Mouse (Mus musculus) G1E-ER4 (cell line): Measurements from ENCODE around the gene Hrnr. TPM values are rescaled to one million over a fixed set of nuclear protein-coding genes. Genes with fewer than 3 reads are reported as not detected.

Experiments
- GATA1 ChIP-seq: IDR thresholded peaks from one replicate; pipeline ENCODE4 v1.8.0; 2012; ENCODE audit warnings: low read length, inconsistent platforms
- polyA plus RNA-seq: library from polyadenylated mRNA; stranded (reverse); fragments of >175 nt; gene quantifications from 2 replicates; pipeline ENCODE4 v1.2.3, GENCODE M21; 2012

The Hrnr gene
- polyA plus RNA-seq, result not detected in 2 replicates

GRCm38 (mm10) chr3:93319449-93319848 is at the start of gene Hrnr:
Gene Hrnr (plus strand): TSS chr3:93319749.
- TF ChIP-seq GATA1, result no peak

GRCm38 (mm10) chr3:93273223-93273622 is 46.3 kb upstream of the Hrnr start, which contains the start of gene Flg:
Gene Flg (plus strand): TSS chr3:93273523.
- no peak for TF ChIP-seq GATA1

GRCm38 (mm10) chr3:93297542-93297941 is 22.0 kb upstream of the Hrnr start:
- TF ChIP-seq GATA1, result no peak

GRCm38 (mm10) chr3:93299832-93300231 is 19.7 kb upstream of the Hrnr start:
- TF ChIP-seq GATA1, result no peak

GRCm38 (mm10) chr3:93301896-93302295 is 17.7 kb upstream of the Hrnr start:
- no peak for TF ChIP-seq GATA1

- TF ChIP-seq GATA1, result no peak
Measured at GRCm38 (mm10) chr3:93306142-93306541, 13.4 kb upstream of the Hrnr start.

GRCm38 (mm10) chr3:93311371-93311770 is 8.2 kb upstream of the Hrnr start:
- TF ChIP-seq GATA1, result no peak

GRCm38 (mm10) chr3:93314388-93314787 is 5.2 kb upstream of the Hrnr start:
- TF ChIP-seq GATA1, result no peak

- TF ChIP-seq GATA1, result no peak
Measured at GRCm38 (mm10) chr3:93337749-93338148, 18.2 kb downstream of the Hrnr start.

- TF ChIP-seq GATA1, result no peak
Measured at GRCm38 (mm10) chr3:93340021-93340420, 20.5 kb downstream of the Hrnr start.

GRCm38 (mm10) chr3:93346896-93347295 is 27.3 kb downstream of the Hrnr start:
- no peak for TF ChIP-seq GATA1

- no peak for TF ChIP-seq GATA1
Measured at GRCm38 (mm10) chr3:93360045-93360444, 40.5 kb downstream of the Hrnr start.

GRCm38 (mm10) chr3:93361933-93362574 is 42.5 kb downstream of the Hrnr start:
- no peak for TF ChIP-seq GATA1

GRCm38 (mm10) chr3:93366966-93367575 is 47.5 kb downstream of the Hrnr start:
- TF ChIP-seq GATA1, result no peak

GRCm38 (mm10) chr3:93368171-93368570 is 48.6 kb downstream of the Hrnr start:
- no peak for TF ChIP-seq GATA1

GRCm38 (mm10) chr3:93373416-93373815 is 53.9 kb downstream of the Hrnr start:
- no peak for TF ChIP-seq GATA1

GRCm38 (mm10) chr3:93375196-93375595 is 55.6 kb downstream of the Hrnr start:
- TF ChIP-seq GATA1, result no peak
